Mouse (Mus musculus) limb, embryonic 12.5 days (tissue): Measurements from ENCODE around the gene Tbx6. TPM values are rescaled to one million over a fixed set of nuclear protein-coding genes. Genes with fewer than 3 reads are reported as not detected.

Experiments
- ATAC-seq: fragments of 200-750 bp; cut with Nextera tagmentation; 2 replicates; pipeline ENCODE4 v1.8.0; 2017; ENCODE audit warnings: low read depth, moderate TSS enrichment; ENCODE audit not compliant: insufficient number of reproducible peaks, insufficient read depth, low FRiP score, low TSS enrichment
- H3K27ac ChIP-seq: fragments of 300-500 bp; sonication (generic); 2 replicates; pipeline ENCODE4 v1.5.1; 2016; ENCODE audit warnings: mild to moderate bottlenecking, moderate library complexity
- H3K27me3 ChIP-seq: fragments of 300-500 bp; sonication (generic); 2 replicates; pipeline ENCODE4 v1.6.1; 2016; ENCODE audit warnings: mild to moderate bottlenecking, moderate library complexity
- H3K36me3 ChIP-seq: fragments of 300-500 bp; sonication (generic); 2 replicates; pipeline ENCODE4 v1.6.1; 2016; ENCODE audit warnings: mild to moderate bottlenecking, moderate library complexity
- H3K4me1 ChIP-seq: fragments of 300-500 bp; sonication (generic); replicated peaks from 2 replicates; pipeline ENCODE4 v1.6.1; 2016
- H3K4me2 ChIP-seq: fragments of 300-500 bp; sonication (generic); 2 replicates; pipeline ENCODE4 v1.6.1; 2016; ENCODE audit warnings: mild to moderate bottlenecking, moderate library complexity
- H3K4me3 ChIP-seq: fragments of 300-500 bp; sonication (generic); replicated peaks from 2 replicates; pipeline ENCODE4 v1.5.1; 2016; ENCODE audit warnings: mild to moderate bottlenecking
- H3K9ac ChIP-seq: fragments of 300-500 bp; sonication (generic); replicated peaks from 2 replicates; pipeline ENCODE4 v1.6.1; 2016; ENCODE audit warnings: mild to moderate bottlenecking, moderate library complexity
- H3K9me3 ChIP-seq: fragments of 300-500 bp; sonication (generic); 2 replicates; pipeline ENCODE4 v1.6.1; 2016; ENCODE audit warnings: mild to moderate bottlenecking, moderate library complexity
- WGBS: fragments of 180-500 bp; shearing (Covaris S2); methylation state at CpG from one replicate; pipeline ENCODE4 v1.1.7; 2016; 5-methylcytosine and 5-hydroxymethylcytosine counted together
- polyA plus RNA-seq: library from polyadenylated mRNA; unstranded; fragments of >200 nt; fragmentation: Nextera tagmentation; extraction: Ambion mirVana; gene quantifications from 2 replicates; pipeline ENCODE4 v1.2.1, GENCODE M21; 2016

Gene Tbx6
- polyA plus RNA-seq = 0.50 and 0.68 TPM in 2 replicates

GRCm38 (mm10) chr7:126780971-126781635, at the start of gene Tbx6:
Gene Tbx6, plus strand, starts transcription at chr7:126781483.
- Histone ChIP-seq H3K4me3 (peak within 1 kb of the TSS; percentile 41), H3K36me3 (peaks cover 42% of the 10 kb centered on the region), H3K4me2 (peak within 1 kb of the TSS; percentile 91), H3K9me3 (no peaks in the 10 kb centered on the region), H3K9ac (peak within 1 kb of the TSS; percentile 61), H3K27ac (peak within 1 kb of the TSS; percentile 76), H3K4me1 (peaks cover 41% of the 10 kb centered on the region), H3K27me3 (no peaks in the 10 kb centered on the region)
- 8% methylated on average over 22 of the region's 22 CpGs for WGBS
- ATAC-seq = 0 out of 2 replicates have a peak, but pooled peaks have one; percentile 3

- H3K27ac ChIP-seq = no peak overlapping the region
- 85% methylated on average over 8 of the region's 8 CpGs for WGBS
These were observed 45.2 kb upstream of the Tbx6 start for GRCm38 (mm10) chr7:126736122-126736521.

DNA sequence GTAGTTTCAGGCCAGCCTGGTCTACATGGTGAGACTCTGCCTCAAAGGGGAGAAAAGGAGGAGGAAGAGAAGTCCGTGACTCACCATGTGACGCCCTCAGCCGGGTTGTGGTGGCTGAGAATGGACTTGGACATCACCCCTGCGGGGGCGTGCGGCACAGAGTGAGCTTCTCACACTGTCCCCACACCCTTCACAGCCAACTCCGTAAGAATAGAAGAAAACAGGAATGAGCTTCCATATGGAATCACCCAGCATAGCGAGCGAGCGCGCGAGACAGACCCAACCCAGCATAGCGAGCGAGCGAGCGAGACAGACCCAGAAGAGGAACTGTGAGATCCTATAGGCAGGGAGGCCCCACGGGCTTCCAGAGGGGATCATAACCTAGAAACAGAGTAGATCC, 41.7 kb upstream of the Tbx6 start:
- WGBS = 84% methylated on average over 17 of the region's 17 CpGs
- no peaks in the 10 kb centered on the region for H3K9me3 ChIP-seq
- no peak overlapping the region for H3K4me2 ChIP-seq
- H3K9ac ChIP-seq = no peak overlapping the region
- no peak for ATAC-seq
- H3K4me3 ChIP-seq = no peak overlapping the region
- H3K4me1 ChIP-seq = no peaks in the 10 kb centered on the region; the same call in 1 of the 2 replicates
- no peaks in the 10 kb centered on the region for H3K27me3 ChIP-seq
- no peaks in the 10 kb centered on the region for H3K36me3 ChIP-seq
- no peak overlapping the region for H3K27ac ChIP-seq

More at GRCm38 (mm10) chr7:126736122-126736521, 45.2 kb upstream of the Tbx6 start:
- H3K9ac ChIP-seq = no peak overlapping the region
- no peak for ATAC-seq
- H3K27me3 ChIP-seq = no peaks in the 10 kb centered on the region
- no peak overlapping the region for H3K4me2 ChIP-seq
- no peaks in the 10 kb centered on the region for H3K36me3 ChIP-seq
- H3K4me3 ChIP-seq = no peak overlapping the region
- H3K4me1 ChIP-seq = no peaks in the 10 kb centered on the region; the same call in 1 of the 2 replicates
- no peaks in the 10 kb centered on the region for H3K9me3 ChIP-seq

- Histone ChIP-seq H3K4me2 (no peak overlapping the region), H3K4me3 (no peak overlapping the region), H3K27me3 (no peaks in the 10 kb centered on the region), H3K4me1 (no peaks in the 10 kb centered on the region; the same call in 1 of the 2 replicates), H3K9me3 (no peaks in the 10 kb centered on the region), H3K9ac (no peak overlapping the region), H3K27ac (no peak overlapping the region), H3K36me3 (no peaks in the 10 kb centered on the region)
- no peak for ATAC-seq
- 85% methylated on average over 13 of the region's 13 CpGs for WGBS
These were observed 41.0 kb upstream of the Tbx6 start for GRCm38 (mm10) chr7:126740132-126740735.

GRCm38 (mm10) chr7:126740977-126741376, 40.3 kb upstream of the Tbx6 start:
- no peak overlapping the region for H3K27ac ChIP-seq
- H3K9me3 ChIP-seq = no peaks in the 10 kb centered on the region
- 59% methylated on average over 5 of the region's 5 CpGs for WGBS
- no peaks in the 10 kb centered on the region for H3K27me3 ChIP-seq
- H3K9ac ChIP-seq = no peak overlapping the region
- no peak for ATAC-seq
- H3K4me3 ChIP-seq = no peak overlapping the region
- no peak overlapping the region for H3K4me2 ChIP-seq
- no peaks in the 10 kb centered on the region for H3K36me3 ChIP-seq
- H3K4me1 ChIP-seq = no peaks in the 10 kb centered on the region; the same call in 1 of the 2 replicates

- Histone ChIP-seq H3K4me1 (peaks cover 3% of the 10 kb centered on the region), H3K36me3 (no peaks in the 10 kb centered on the region), H3K27ac (no peak overlapping the region), H3K9ac (no peak overlapping the region), H3K27me3 (no peaks in the 10 kb centered on the region), H3K4me2 (no peak overlapping the region), H3K4me3 (no peak overlapping the region), H3K9me3 (no peaks in the 10 kb centered on the region)
- 79% methylated on average over 5 of the region's 5 CpGs for WGBS
- ATAC-seq = peak; percentile 66; the same call in 1 of the 2 replicates
These were observed 39.8 kb upstream of the Tbx6 start for GRCm38 (mm10) chr7:126741452-126741851.

DNA sequence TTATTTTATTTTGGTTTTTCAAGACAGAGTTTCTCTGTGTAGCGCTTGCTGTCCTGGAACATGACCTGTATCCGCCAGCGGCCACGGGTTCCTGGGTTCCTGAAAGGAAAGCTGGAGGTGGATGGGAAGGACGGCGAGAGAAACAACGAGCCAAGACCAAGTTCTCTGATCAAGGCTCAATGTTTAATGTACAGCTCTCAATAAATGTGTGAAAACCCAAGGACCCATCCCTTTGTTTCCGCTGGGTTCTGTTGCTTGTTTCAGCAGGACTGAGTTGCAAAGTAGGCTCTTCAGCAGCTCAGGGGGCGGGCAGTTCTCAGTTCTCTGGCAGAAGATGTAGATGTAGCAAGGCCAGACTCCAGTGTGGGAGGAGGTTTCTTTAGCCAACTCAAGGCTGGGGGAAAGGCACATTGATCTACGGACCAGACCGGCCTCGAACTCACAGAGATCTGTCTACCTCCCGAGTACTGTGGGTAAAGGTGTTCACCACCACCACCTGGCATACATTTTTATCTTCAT, 39.3 kb upstream of the Tbx6 start:
- Histone ChIP-seq H3K4me2 (no peak overlapping the region), H3K27me3 (no peaks in the 10 kb centered on the region), H3K4me3 (no peak overlapping the region), H3K27ac (no peak overlapping the region), H3K4me1 (peaks cover 8% of the 10 kb centered on the region), H3K36me3 (no peaks in the 10 kb centered on the region), H3K9me3 (no peaks in the 10 kb centered on the region), H3K9ac (no peak overlapping the region)
- no peak for ATAC-seq
- 88% methylated on average over 13 of the region's 13 CpGs for WGBS

- no peak overlapping the region for H3K27ac ChIP-seq
- no peak overlapping the region for H3K4me3 ChIP-seq
- no peak overlapping the region for H3K4me2 ChIP-seq
- H3K9ac ChIP-seq = no peak overlapping the region
- H3K36me3 ChIP-seq = no peaks in the 10 kb centered on the region
- peaks cover 8% of the 10 kb centered on the region; the same call in 1 of the 2 replicates for H3K4me1 ChIP-seq
- no peaks in the 10 kb centered on the region for H3K27me3 ChIP-seq
- H3K9me3 ChIP-seq = no peaks in the 10 kb centered on the region
- WGBS = 92% methylated on average over 12 of the region's 12 CpGs
- ATAC-seq = no peak
These were observed 35.2 kb upstream of the Tbx6 start for GRCm38 (mm10) chr7:126746066-126746465.

- 27% methylated on average over 6 of the region's 6 CpGs for WGBS
- no peak for ATAC-seq
- Histone ChIP-seq H3K36me3 (no peaks in the 10 kb centered on the region), H3K4me1 (peaks cover 8% of the 10 kb centered on the region; the same call in 1 of the 2 replicates), H3K27ac (no peak overlapping the region), H3K9ac (no peak overlapping the region), H3K27me3 (no peaks in the 10 kb centered on the region), H3K4me2 (no peak overlapping the region), H3K4me3 (no peak overlapping the region), H3K9me3 (no peaks in the 10 kb centered on the region)
These were observed 34.5 kb upstream of the Tbx6 start for GRCm38 (mm10) chr7:126746798-126747197.

- H3K4me1 ChIP-seq = peaks cover 8% of the 10 kb centered on the region; the same call in 1 of the 2 replicates
- no peaks in the 10 kb centered on the region for H3K9me3 ChIP-seq
- H3K4me2 ChIP-seq = no peak overlapping the region
- H3K27me3 ChIP-seq = no peaks in the 10 kb centered on the region
- WGBS = 67% methylated on average over 7 of the region's 7 CpGs
- ATAC-seq = no peak
- no peak overlapping the region for H3K4me3 ChIP-seq
- H3K36me3 ChIP-seq = no peaks in the 10 kb centered on the region
- H3K27ac ChIP-seq = no peak overlapping the region
- no peak overlapping the region for H3K9ac ChIP-seq
These were observed 32.5 kb upstream of the Tbx6 start for GRCm38 (mm10) chr7:126748824-126749223.

DNA sequence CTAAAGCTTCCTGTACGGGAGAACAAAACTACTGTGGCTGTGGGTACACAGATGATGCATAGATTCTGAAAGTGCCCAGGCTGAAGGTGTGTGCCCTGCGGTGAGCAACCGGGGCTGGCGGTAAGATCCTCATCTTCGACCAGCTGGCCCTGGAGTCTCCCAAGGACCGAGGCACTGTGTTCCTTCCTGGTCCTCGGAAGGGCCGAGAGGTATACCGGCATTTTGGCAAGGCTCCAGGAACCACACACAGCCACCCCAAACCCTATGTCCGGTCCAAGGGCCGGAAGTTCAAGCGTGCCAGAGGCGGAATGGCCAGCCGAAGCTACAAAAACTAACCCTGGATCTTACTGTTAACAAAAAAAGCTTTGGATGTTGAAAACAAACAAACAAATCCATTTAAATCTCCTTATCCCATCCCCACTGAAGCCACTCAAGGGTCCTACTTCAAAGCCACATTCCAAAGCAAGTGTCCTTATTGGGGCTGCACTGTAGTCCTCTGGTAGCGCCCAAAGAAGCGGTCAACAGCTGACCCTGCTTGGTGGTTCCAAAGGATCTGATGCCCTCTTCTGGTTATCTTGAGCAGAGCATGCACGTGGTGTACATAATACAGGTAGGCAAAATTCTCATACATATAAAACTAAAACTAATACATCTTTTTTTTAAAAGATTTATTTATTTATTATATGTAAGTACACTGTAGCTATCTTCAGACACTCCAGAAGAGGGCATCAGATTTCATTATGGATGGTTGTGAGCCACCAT, 31.5 kb upstream of the Tbx6 start:
- Histone ChIP-seq H3K9me3 (no peaks in the 10 kb centered on the region), H3K4me1 (peaks cover 13% of the 10 kb centered on the region), H3K27ac (no peak overlapping the region), H3K27me3 (no peaks in the 10 kb centered on the region), H3K4me2 (no peak overlapping the region), H3K36me3 (no peaks in the 10 kb centered on the region), H3K9ac (no peak overlapping the region), H3K4me3 (no peak overlapping the region)
- no peak for ATAC-seq
- WGBS = 94% methylated on average over 17 of the region's 17 CpGs
